In genomic region chrX:103012298-103013243, GRCm38 (mm10) we compare ENCODE assay signal across 8 mouse cellular contexts.
DNase-seq lines count a peak whose midpoint lies in the region; ATAC-seq and TF ChIP-seq lines count a peak whose summit lies in the region.
"Not testable (repeated sequence)": the region's sequence is repeated elsewhere in the genome, so short reads cannot be mapped to it uniquely, and the experiment has no call there.

No protein-coding gene starts in this region.

- peak; percentile 37 for ATAC-seq in Patski
- ATAC-seq in forebrain, embryonic 11.5 days (replicated peaks; ENCODE audit: low FRiP score), result peak; percentile 81
- peak; percentile 37 for ATAC-seq in granulocyte monocyte progenitor cell, adult 5-6 weeks (replicated peaks; ENCODE audit: poor library complexity, severe bottlenecking)
- peak; percentile 89 for ATAC-seq in hindbrain, embryonic 15.5 days (ENCODE audit: low FRiP score, low read depth)
- peak; percentile 68 for ATAC-seq in kidney, embryonic 15.5 days (replicated peaks; ENCODE audit: low FRiP score)
- ATAC-seq in lung, embryonic 15.5 days (ENCODE audit: borderline replicate concordance, extremely low read depth, low FRiP score, low TSS enrichment), result peak; percentile 51; the same call in 1 of the 2 replicates
- peak; percentile 91 for ATAC-seq in midbrain, embryonic 15.5 days (replicated peaks)
- ATAC-seq in stomach, embryonic 14.5 days (ENCODE audit: insufficient number of reproducible peaks, insufficient read depth, low FRiP score, low read depth), result peak; percentile 72

- H3K4me3 ChIP-seq in forebrain, embryonic 11.5 days (ENCODE audit: low read depth, low read length); hindbrain, embryonic 15.5 days; kidney, embryonic 15.5 days (replicated peaks); lung, embryonic 15.5 days; midbrain, embryonic 15.5 days; stomach, embryonic 14.5 days (ENCODE audit: low read depth, low read length): not testable (repeated sequence)

- H3K27me3 ChIP-seq in Patski, result peaks cover 14% of the 10 kb centered on the region
- H3K27me3 ChIP-seq in forebrain, embryonic 11.5 days (ENCODE audit: control insufficient read depth, insufficient read depth, low read length); hindbrain, embryonic 15.5 days; kidney, embryonic 15.5 days; lung, embryonic 15.5 days; midbrain, embryonic 15.5 days (replicated peaks); stomach, embryonic 14.5 days (ENCODE audit: control insufficient read depth, insufficient read depth, low read length): not testable (repeated sequence)

- H3K36me3 ChIP-seq in forebrain, embryonic 11.5 days (ENCODE audit: control insufficient read depth, insufficient read depth, low read length); hindbrain, embryonic 15.5 days; kidney, embryonic 15.5 days; lung, embryonic 15.5 days; midbrain, embryonic 15.5 days (replicated peaks); stomach, embryonic 14.5 days (ENCODE audit: control insufficient read depth, insufficient read depth, low read length): not testable (repeated sequence)

- not testable (repeated sequence) for H3K4me2 ChIP-seq in forebrain, embryonic 11.5 days (ENCODE audit: low read depth, low read length, severe bottlenecking); hindbrain, embryonic 15.5 days; kidney, embryonic 15.5 days; lung, embryonic 15.5 days; midbrain, embryonic 15.5 days; stomach, embryonic 14.5 days (replicated peaks; ENCODE audit: low read depth, low read length)

- not testable (repeated sequence) for DNase-seq in Patski (ENCODE audit: low read depth, low spot score); forebrain, embryonic 11.5 days (ENCODE audit: low spot score)

- in situ Hi-C loops in Patski (cut with MboI; ENCODE audit: low pct_unique_long_range_greater_than_20kb), result not testable (repeated sequence)

- H3K9ac ChIP-seq in forebrain, embryonic 11.5 days (ENCODE audit: low read length); hindbrain, embryonic 15.5 days; kidney, embryonic 15.5 days; lung, embryonic 15.5 days; midbrain, embryonic 15.5 days; stomach, embryonic 14.5 days (replicated peaks; ENCODE audit: low read depth, low read length): not testable (repeated sequence)

- TF ChIP-seq CTCF in Patski (IDR thresholded peaks at IDR 0.05), result not testable (repeated sequence)

- WGBS in forebrain, embryonic 11.5 days, result no CpG with 5 or more reads among the region's 56 CpGs
- no CpG with 5 or more reads among the region's 56 CpGs for WGBS in hindbrain, embryonic 15.5 days
- no CpG with 5 or more reads among the region's 56 CpGs for WGBS in kidney, embryonic 15.5 days
- WGBS in lung, embryonic 15.5 days, result no CpG with 5 or more reads among the region's 56 CpGs
- no CpG with 5 or more reads among the region's 56 CpGs for WGBS in midbrain, embryonic 15.5 days
- no CpG with 5 or more reads among the region's 56 CpGs for WGBS in stomach, embryonic 14.5 days

- not testable (repeated sequence) for H3K27ac ChIP-seq in forebrain, embryonic 11.5 days (ENCODE audit: low read depth, low read length); hindbrain, embryonic 15.5 days (replicated peaks); kidney, embryonic 15.5 days; lung, embryonic 15.5 days; midbrain, embryonic 15.5 days; stomach, embryonic 14.5 days (ENCODE audit: low read length)

- CTCF ChIA-PET in Patski (lab: Charles Lee), result not testable (repeated sequence)

- H3K9me3 ChIP-seq in forebrain, embryonic 11.5 days (ENCODE audit: control insufficient read depth, low read length); hindbrain, embryonic 15.5 days; kidney, embryonic 15.5 days (replicated peaks); lung, embryonic 15.5 days; midbrain, embryonic 15.5 days; stomach, embryonic 14.5 days (ENCODE audit: control insufficient read depth, low read depth, low read length): not testable (repeated sequence)

- POLR2A ChIA-PET in Patski (lab: Charles Lee), result not testable (repeated sequence)

- not testable (repeated sequence) for H3K4me1 ChIP-seq in forebrain, embryonic 11.5 days (replicated peaks; ENCODE audit: control insufficient read depth, insufficient read depth, low read length); hindbrain, embryonic 15.5 days (replicated peaks); kidney, embryonic 15.5 days; lung, embryonic 15.5 days; midbrain, embryonic 15.5 days; stomach, embryonic 14.5 days (ENCODE audit: control insufficient read depth, insufficient read depth, low read length)

Comparison
In these comparisons a context has a peak if more than half of its experiments do, and no peak if none do; other contexts are left out.
1. ATAC-seq: peak in every context shown above with its lines; median percentile 91 in midbrain, embryonic 15.5 days; 89 in hindbrain, embryonic 15.5 days; 81 in forebrain, embryonic 11.5 days; 72 in stomach, embryonic 14.5 days; 68 in kidney, embryonic 15.5 days; 51 in lung, embryonic 15.5 days; 37 in Patski; 37 in granulocyte monocyte progenitor cell, adult 5-6 weeks.